Mouse (Mus musculus) cerebellum, adult 2 months (tissue): ENCODE data around the gene Fbxl19.

ENCODE experiments used
- CTCF ChIP-seq: fragments of 200-500 bp; IDR thresholded peaks from 2 replicates; pipeline ENCODE4 v1.5.1; 2011; ENCODE audit warnings: low read depth, mild to moderate bottlenecking, control low read depth, low read length, moderate library complexity, borderline replicate concordance; ENCODE audit not compliant: insufficient read depth
- POLR2A ChIP-seq: fragments of 200-500 bp; IDR thresholded peaks from 2 replicates; pipeline ENCODE4 v1.6.1; 2011; ENCODE audit warnings: low read length, control low read depth, borderline replicate concordance; ENCODE audit not compliant: insufficient read depth

- no peak for TF ChIP-seq CTCF
- TF ChIP-seq POLR2A = no peak
Observed at GRCm38 (mm10) chr7:127704598-127704997, 39.7 kb upstream of the Fbxl19 start.
